Mouse (Mus musculus) liver, postnatal 0 days (tissue): ENCODE data around the gene Zfp410.

Source experiments
- CTCF ChIP-seq: sonication (generic); IDR thresholded peaks from 2 replicates; pipeline ENCODE4 v1.5.1; 2016; ENCODE audit warnings: antibody characterized with exemption, low read depth
- EP300 ChIP-seq: IDR thresholded peaks from 2 replicates; pipeline ENCODE4 v1.6.1; 2016; ENCODE audit warnings: antibody characterized with exemption, low read depth, mild to moderate bottlenecking

DNA sequence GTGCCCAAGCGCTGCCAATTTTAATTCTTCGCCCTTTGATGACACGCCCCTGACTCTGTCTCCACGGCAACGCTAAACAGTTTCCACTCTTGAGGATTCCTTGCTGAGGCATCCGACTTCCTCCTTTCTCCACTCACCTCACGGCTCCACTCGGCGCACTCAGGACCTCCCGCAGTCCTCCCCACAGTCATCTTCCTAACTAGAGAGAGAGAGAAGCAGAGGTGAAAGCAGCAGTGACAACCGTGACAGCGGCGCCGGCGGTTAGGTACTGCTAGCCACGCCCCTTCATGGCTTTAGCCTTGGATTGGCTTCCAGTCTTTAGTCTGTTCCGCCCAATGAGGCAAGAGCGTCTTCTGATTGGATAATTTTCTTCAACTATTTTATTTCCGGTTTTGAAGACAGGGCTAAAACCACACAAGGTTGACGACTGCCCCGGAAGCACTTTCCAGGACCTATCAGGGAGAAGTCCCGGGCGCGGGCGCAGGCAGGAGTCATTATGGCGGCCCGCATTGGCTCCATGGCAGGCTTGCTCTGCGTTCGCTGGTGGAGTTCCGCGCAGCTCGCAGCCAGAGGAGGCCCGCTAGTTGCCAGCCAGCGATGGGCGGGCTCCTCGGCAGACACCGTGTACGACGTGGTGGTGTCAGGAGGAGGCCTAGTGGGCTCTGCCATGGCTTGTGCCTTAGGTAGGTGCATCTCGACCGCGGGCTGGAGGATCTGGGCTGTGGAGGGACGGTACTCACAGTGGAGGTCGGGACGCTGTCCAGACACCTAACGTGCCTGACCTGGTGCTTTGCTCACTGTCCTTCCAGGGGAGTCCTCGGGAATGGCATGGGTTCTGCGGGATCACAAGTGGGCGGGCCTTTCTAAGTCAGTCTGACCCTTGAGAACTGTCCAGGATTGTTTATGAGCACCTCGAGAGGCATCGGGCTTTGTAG lies 45.2 kb downstream of the Zfp410 start, which contains the start of the genes Coq6 and Fam161b:
- no peak for TF ChIP-seq CTCF
- peak; percentile 65 for TF ChIP-seq EP300
